Mouse (Mus musculus) ovary, postnatal 36 days (tissue): ENCODE results near the gene Clba1.
"Not testable (repeated sequence)": the region's sequence is repeated elsewhere in the genome, so short reads cannot be mapped to it uniquely, and the experiment has no call there.

Experiments
- DNase-seq: peaks from one replicate; pipeline ENCODE4 v3.0.0; 2022; ENCODE audit warnings: low spot score, mixed read lengths

Gene Clba1

DNA sequence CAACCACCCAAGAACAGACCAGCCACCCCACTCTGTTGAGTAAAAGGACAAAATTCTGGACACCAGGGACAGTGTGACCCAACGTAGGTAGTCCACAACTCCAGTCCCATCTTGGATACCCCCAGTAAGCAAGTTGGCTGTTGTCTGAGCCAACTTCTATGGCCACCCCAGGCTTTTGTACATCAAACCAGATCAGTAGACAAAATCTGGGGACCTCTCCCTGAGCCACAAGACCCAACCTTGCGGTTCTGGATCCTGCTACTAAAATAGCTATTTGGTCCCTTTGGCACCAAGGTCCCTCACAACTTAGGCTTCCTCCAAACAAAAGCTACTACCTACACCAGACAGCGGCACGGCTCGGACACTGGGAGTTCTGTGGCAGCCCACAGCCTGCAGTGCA lies 13.7 kb upstream of the Clba1 start:
- no peak for DNase-seq

DNA sequence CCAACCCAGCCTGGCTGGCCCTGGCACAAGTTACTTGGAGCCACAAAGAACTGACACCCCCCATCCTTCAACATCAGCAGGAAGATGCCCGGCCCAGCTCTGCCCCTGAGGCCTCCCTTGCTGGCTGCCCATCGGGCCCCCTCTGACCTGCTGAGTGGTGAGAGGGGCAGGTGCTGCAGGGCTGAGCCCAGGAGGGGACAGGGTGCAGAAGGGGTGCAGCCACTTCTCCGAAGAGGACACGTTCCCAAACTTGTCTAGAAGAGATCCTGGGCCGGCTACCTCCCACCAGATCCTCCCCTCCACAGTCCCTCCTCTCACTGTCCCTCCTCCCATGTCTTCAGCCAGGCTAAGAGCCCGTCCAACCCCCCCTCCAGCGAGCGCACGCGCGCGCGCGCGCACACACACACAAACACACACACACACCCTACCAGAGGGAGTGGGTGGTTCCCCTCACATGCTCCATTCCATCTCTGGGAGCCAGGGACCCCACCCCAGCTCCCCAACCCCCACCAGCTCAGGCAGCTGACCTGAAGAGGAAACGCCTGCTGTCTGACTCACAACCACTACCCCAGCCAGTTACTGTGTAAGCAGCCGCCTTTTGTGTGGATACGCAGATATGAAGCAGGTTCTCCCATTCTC lies 13.2 kb upstream of the Clba1 start:
- DNase-seq = peak; percentile 38

DNA sequence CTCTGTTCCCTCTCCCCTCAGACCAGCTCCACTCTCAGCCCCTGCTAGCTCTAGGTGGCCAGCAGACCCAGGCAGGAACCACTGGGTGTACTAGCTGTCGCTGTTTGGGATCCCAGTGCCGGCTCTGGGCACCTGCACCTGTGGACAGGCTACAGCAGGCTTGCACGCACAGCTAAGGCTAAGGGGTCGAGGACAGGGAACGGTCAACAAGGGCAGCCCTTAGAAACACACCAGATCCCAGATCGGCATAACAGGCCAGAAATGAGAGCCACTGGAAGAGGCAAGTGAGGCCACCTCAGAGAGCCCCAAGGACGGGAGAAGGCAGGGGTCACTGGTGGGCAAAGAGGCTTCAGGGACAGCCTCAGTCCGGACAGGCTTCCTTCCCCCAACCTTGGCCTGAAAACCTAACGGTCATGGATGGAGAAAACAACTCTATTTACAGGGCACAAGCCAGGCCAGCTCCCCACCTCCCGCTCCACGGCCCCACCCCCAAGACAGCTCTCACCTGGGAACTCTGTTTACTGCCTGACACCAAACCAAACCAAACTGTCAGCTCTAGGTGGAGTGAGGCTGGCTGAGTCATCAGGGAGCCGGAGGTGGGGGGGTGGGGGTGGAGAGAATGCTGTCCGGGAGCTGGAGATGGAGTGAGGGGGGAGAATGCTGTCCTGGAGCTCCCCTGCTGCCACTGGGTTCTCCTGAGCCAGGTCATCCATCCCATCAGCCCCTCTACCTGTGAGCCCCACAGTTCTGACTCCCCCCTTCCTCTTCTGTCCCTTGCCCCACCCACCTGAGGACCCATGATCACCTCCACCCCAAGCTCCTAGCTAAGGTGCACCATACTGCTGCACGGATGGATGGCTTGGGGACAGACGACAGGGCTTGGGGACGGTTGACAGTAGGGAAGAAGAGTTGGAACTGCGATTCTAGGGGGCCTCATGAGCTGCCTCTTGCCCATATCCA lies 11.9 kb upstream of the Clba1 start:
- DNase-seq = no peak

DNA sequence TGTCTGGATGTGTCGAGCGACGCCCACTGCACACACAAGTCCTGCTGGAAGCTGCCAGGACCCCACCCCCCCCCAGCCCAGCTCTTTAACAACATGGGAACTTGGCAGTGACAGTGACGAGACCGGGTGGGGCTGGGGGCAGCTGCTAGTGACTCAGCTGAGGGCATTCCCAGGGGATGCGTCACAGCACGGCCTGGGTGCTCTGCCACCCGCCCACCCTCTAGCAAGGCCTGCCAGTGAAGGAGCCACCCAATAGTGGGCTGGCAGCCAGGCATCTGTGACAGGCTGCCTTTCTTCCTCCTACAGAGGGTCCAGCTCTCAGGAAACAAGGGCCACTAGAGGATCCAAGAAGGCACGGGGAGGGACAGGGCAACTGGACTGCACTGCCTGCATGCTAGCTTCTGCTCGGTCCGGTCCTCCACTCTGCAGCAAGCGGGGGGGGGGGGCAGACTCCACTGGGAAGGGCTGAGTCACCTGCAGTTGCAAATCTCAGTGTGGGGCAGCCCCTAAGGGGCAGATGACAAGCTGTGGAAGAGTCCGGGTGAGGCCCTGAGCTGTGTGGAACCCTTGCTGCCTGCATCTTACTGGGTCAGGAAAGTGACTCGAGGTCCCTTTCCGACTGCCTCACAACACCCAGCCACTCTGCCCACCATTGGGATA lies 10.9 kb upstream of the Clba1 start:
- DNase-seq = no peak

DNA sequence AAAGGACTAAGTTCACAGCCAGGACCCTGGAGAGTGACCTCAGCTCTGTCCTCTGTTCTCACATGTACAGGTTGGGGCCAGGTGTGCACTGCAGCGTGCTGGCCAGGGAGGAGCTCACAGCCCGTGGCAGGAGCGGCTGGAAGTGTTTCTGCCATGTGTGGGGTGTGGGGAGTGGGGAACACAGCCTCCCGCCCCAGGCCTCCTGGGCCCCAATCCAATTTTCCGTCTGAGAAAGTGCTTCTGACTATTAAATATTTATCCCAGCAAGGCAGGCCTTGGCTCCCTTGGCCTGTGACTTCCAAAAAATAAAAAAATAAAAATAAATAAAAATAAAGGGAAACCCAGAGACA lies 10.4 kb upstream of the Clba1 start:
- DNase-seq = no peak

DNA sequence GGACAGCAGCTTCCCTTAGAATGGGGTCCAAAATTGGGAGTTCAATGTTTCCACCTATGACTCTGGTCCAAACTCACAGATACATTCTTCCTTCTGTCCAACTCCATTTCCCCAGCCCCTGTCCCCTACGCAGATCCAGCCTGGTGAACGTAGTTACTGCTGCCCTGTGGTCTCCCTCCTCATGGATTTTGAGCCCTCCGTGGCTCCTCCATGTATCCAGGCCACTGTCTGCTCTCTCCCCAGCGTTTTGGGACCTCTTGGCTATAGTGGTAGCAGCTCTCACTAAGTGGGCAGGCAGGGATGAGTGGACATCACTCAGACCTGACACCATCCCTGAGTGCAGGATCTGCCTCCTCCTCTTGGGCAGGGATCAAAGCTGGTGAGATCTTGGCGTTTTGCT lies 10.0 kb upstream of the Clba1 start:
- DNase-seq = no peak

DNA sequence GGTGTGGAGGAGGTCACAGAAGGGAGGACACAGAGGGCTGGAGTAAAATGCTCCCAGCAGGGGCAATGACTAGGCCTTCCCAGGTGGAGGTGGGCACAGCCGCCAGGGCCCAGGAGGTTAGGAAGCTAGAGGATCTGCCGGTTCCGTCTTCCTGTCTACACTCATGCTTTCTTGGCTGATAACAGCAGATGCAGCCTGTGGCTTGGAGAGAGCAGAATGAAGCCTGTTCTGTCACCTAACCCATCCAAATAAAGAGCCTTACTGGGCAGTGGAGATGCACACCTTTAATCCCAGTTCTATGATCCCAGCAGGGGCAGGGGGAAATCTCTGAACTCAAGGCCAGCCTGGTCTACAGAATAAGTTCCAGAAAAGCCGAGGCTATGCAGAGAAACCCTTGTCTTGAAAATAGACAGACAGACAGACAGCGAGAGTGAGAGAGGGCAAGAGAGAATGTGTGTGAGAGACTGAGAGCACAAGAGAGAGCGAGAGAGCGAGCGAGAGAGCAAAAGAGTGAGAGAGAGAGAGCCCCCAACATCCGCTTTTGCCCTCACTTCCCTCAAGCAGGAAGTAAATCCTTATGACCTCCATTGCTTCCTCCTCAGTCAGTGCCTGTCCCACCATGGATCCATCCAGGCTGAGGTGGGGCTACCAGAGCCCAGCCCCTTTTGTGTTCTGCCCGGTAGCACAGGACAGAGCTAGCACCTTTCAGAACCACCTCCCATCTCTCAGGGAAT lies 9.3 kb upstream of the Clba1 start:
- no peak for DNase-seq

DNA sequence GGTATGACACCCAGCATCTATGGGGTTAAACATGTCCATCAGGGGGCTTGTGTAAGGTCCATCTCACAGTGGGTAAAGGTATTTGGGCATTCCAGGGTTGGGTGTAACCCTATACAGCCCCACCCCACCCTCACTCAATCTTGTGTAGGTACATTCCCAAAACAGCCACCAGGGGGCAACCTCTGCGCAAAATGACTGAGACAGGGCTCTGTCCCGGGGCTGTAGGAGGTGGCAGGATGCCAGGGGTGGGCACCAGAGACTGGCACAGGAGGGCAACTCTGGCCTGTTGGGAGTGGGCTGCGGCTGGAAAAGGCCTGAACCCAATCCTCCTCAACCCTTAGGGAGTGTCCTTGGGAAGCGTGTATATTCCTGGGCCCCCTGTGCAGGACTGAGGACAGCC lies 8.3 kb upstream of the Clba1 start:
- DNase-seq = peak; percentile 56

DNA sequence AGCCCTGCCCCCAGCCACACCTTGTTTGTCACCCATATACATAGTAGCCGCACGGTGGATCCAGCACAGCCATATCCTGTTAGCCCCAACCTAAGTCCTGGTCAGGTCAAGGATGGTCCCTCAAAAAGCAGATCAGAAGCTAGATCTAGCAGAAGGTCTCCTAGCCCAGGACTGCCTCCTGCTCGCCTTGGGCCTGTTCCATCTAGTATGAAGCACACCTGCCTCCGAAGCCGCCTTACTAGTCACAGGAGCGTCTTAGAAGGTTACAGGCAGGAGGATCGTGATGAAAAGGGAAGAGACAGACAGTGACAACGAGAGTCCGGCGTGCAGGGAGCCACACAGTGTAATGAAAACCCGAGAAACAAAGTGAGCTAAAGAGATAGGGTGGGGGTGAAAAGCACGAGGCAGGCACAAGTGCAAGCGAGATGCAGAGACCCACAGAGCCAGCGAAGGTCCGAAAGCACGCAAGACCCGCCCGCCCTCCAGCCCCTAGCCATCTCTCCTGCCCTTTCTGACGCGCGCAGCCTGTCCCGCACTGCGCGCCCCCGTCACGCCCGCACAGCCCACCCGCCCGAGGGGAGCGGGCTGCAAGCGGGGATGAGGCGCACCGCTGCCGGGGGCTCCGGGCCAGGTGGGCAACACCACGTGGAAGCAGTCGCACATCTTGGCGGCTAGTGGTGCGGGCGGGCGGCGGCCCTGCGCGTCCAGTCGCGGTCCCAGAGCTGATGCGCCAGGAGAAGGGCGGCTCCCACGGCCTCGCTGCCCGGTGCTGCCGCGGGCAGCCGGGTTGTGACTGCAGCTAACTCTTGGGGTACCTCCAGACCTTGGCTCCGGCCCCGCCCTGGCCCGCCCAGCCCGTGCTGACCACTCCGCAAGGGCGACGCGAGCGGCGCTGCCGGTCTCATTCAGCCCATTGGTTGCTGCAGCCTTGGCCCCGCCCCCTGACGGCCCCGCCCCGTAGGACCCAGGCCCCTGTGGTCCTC lies 6.6 kb upstream of the Clba1 start, which contains the start of gene Ahnak2:
Gene Ahnak2 (minus strand): TSS at position 794 of the 983 bp plus-strand sequence.
- DNase-seq = peak; percentile 53

DNA sequence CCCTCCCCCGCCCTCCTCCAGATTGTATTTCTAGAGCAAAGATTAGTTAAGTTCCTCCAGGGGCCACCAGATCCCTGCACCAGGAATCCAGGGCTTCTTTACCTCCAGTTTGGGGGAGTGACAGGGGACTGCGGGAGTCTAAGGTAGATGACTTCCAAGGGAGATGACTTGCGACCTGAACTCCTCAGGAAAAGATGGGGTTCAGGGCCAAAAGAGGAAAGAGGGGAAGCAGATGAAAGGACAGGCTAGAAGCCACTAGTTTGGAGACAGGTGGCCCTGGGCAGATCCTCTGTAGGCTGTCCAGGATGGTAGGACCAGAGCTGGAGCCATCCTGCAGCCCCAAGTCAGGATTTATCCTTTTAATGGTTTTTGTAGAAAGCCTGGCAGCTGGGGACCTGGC lies 5.8 kb upstream of the Clba1 start:
- DNase-seq = no peak

DNA sequence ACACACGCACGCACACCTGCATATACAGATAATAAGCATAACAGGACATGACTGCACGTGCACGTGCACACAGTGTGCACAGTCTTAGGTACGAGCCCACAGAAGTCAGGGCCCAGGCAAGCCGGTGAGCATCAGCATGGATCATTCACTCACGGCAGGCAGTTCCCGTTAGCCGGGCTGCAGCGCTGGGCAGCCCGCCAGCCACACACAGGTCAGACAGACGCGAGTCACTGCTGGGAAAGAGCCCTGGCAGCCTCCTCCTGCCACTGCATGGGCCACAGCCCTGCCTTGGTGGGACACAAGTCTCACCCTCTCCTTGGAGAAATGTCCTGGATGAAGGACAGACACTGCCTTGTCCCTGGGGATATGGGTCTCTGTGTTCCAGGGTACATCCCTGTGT lies 4.7 kb upstream of the Clba1 start:
- DNase-seq = no peak

DNA sequence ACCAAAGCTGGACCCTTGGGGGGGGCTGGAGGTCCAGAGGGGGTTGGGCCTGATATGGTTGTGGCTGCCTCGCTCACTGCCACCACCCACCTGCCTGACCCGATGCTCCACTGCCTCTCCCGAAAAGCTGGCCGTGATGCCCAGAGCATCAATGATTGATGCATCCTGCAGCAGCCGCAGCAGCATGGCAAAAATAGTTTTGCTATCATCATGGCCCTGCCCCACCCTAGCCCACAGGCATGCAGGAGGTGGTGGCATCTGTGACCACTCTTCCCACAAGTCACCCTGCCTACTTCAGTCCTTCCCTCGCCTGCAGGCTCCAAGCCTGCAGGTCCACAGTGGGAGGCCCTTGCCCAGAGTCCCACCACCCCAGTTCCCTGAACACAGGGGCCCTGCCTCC lies 2.7 kb upstream of the Clba1 start:
- DNase-seq = no peak

DNA sequence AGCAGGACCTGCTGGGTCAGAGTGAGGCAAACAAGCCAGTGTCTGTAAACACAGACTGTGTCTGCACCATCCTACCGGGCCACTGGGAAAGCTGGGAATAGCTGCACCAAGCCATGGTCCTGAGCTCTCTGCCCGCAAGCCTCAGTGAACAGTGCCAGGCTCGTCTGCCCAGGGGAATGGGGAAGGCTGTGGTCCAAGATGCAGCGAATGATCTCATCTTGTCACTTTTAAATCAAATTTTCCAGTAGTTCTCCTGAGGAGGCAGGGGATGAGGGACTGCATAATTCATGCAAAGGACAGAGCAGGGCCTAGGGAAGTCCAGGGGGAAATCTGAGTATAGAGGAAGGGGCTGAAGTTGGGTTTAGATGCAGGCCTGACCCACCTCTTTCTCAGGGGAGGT lies 941 bp upstream of the Clba1 start:
- DNase-seq = no peak

DNA sequence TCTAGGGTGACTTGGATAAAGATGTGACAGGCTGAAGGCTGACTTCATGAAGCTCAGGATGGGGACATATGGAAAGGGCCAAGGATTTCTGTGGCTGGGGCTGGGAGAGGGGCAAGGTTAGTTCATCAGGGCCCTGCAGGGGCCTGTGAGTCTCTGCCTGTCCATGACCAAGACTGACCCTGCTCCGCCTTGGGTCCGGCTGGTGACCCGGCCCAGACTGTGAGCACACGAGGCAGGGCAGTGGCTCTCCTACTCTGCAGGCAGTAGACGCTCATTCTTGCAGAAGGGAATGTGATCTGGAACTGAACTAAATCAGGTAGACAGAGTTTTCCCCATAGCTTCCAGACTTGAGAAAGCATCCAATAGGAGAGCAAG lies 538 bp upstream of the Clba1 start:
- no peak for DNase-seq

DNA sequence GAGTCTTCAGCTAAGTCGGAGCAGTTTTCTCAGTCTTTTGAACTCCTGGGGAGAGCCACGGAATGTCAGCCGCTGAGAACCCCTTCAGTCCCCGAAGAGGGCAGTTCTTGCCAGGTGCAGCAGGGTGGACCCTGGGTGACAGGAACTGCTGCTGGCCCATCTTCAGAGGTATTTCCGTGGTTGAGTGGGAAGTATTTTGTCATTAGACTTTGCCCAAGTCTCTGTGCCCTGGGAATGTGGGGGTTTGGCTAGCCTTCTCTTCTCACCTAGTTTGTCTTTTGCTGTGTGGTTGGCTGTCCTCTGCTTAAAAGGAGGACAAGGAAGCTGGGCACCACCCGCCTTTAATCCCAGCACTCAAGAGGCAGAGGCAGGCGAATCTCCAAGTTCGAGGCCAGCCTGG lies 904 bp downstream of the Clba1 start:
- DNase-seq = no peak

DNA sequence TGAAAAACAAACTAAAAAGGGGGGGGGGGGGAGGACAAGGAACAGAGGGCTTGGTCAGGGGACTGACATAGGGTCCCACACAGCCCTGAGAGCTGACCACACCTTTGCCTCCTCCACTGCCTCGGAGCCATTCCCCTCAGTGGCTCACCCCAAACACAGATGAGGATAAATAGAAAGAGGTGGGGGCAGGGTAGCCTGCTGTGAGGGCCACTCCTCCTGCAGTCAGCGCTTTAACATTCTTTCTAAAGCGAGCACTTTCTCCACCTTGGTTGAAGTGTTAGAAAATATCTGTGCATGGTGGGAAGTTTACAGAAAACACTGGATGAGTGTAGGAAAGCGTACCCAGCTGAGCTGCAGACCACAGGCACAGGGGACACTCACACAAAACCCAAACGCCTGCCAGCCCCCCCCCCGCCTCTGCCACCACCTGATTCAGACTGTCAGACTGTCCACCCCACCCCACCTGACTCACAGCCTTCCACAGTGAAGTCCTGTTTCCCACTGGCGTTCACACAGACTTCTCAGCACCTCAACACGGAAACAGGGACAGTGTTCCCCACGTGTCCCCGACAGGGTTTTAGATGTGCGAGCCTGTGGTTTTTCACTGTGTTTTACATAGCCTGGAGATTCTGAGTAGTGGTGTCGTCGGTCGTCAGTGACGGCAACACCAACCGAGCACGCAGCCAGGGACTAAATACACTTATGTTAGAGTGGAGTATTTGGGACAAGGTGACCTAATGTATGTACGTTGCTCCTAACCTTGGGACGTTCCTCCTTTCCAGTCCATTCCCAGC lies 1.6 kb downstream of the Clba1 start:
- DNase-seq = no peak

DNA sequence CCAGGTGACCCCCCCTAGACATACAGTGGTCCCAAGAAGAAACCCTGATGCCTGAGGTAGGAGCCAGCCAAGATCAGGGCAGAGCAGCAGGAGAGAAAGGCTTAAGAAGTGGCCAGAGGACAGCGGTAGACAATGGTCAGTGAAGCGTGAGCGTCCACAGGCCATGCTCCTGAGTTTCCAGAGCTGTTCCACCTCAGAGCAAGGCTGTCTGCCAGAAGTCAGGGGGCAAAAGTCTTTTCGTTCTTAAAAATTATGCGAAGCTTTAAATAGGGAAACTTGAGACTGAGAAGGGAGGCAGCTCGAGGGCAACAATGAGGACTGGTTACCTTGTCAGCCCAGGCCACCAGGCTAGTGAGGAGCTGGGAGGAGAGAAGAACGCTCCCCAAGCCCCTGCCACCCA lies 4.6 kb downstream of the Clba1 start:
- no peak for DNase-seq

DNA sequence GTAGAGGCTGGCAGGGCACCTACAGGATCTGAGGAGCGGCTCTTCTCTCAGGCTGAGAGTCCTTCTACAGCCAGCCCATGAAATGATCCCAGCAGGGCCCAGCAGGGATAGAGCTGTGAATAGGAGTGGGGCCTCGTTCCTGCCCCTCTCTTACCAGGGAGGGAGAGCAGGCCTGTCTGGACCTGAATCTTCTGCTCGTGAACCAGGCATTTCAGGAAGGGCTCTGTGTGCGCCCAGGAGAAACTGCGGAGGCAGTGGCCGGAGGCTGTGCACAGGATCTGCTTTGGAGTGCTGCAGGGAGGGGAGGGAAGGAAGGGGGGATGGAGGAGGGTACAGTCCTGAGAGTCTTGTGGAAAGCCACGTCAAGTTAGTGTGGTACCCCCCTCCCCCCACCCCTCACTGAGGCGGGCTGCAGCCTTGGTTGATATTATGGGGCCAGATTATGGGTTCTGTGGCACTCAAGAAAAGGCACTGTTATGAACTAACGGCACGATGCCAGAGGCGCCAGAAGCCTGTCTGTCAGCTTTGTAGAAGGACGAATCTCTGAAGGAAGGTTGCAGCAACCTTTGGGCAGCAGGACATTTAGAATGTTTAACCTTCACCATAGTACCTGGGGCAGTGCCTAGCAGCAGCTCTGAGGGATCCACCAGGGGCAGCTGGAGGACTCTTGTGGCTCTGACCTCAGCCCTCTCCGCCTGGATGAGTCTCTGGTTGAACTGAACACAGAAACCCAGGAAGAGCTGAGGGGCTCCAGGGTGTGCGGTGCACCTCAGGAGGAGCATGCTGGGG lies 6.1 kb downstream of the Clba1 start:
- no peak for DNase-seq

DNA sequence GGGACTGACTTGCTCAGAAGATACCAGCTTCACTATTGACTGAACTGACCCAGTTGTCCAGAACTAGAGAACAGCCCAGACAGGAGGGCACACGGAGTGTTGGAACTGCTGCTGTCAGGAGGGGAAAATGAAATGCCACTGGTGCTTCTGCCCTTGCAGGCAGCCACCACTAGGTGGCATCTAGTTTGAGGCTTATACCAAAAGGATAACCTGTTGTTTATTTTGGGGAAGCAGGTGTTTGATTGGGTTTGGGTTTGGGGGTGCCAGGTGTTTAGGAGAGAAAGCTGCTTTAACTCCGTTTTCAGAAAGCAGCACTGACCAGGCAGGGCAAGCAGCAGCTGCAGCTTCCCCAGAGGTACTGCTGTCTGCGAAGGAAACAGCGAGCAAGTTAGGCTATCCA lies 7.6 kb downstream of the Clba1 start:
- no peak for DNase-seq

DNA sequence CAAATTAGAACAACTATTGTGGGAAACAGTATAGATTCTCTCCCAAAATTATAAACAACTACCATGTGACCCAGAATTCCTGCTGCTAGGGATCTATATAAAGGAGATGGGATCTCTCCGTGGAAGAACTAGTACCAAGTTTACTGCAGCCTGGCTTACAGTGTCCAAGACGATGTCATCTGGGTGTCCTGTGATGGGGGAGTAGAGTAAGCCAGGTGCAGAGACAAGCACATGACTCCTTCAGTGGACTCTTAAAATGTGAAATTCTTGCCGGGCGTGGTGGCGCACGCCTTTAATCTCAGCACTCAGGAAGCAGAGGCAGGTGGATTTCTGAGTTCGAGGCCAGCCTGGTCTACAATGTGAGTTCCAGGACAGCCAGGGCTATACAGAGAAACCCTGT lies 8.1 kb downstream of the Clba1 start:
- not testable (repeated sequence) for DNase-seq
